Mouse (Mus musculus) CH12.LX (cell line): Measurements from ENCODE around the gene Gm45713.

ENCODE experiments used
- CTCF ChIP-seq, 2 experiments: IDR thresholded peaks in 1 of 2; conservative IDR thresholded peaks in 1 of 2; 2 replicates each; pipeline ENCODE4 v1.5.1; 2011 to 2012; ENCODE audit warnings: low read depth in 2 of 2, low read length in 2 of 2, improper control_type of control experiment in 1 of 2, inconsistent platforms in 1 of 2, mild to moderate bottlenecking in 1 of 2, moderate library complexity in 1 of 2
- E2F4 ChIP-seq: IDR thresholded peaks from 2 replicates; pipeline ENCODE4 v1.6.1; 2011; ENCODE audit warnings: low read depth, low read length, improper control_type of control experiment; ENCODE audit not compliant: insufficient replicate concordance
- HCFC1 ChIP-seq: IDR thresholded peaks from 2 replicates; pipeline ENCODE4 v1.6.1; 2012; ENCODE audit warnings: low read depth, mild to moderate bottlenecking, inconsistent platforms, low read length, improper control_type of control experiment
- POLR2A ChIP-seq: IDR thresholded peaks from 2 replicates; pipeline ENCODE4 v1.6.1; 2011; ENCODE audit warnings: low read depth, mild to moderate bottlenecking, improper control_type of control experiment, low read length
- RAD21 ChIP-seq: IDR thresholded peaks from 2 replicates; pipeline ENCODE4 v1.6.1; 2011; ENCODE audit warnings: low read depth, mild to moderate bottlenecking, low read length, improper control_type of control experiment, moderate library complexity

DNA sequence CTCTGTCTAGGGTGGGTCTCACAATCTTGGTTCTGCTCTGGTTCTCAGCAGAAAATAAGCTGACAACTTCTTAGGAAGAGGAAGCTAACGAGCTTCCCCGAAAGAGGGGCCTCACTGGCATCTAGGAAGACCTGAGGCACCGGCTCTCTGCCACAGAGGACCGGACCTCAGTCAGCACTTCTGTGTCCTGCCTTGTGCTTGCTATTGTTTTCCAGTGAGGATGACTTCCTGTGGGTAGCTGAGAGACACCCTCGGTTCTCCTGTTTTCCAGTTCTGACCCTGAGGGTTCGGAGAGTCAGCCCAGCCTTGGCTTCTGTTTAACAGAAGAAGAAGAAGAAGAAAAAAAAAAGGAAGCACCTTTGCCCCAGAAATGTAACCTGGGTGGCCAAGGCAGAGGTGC, 38.6 kb downstream of the Gm45713 start:
- TF ChIP-seq POLR2A = no peak
- no peak for TF ChIP-seq HCFC1
- no peak for TF ChIP-seq RAD21
- TF ChIP-seq CTCF (conservative IDR thresholded peaks at IDR 0.05 in 1 of 2, IDR thresholded peaks at IDR 0.05 in 1 of 2; ENCODE audit: low read depth in 2 of 2, low read length in 2 of 2) = no peak
- no peak for TF ChIP-seq E2F4
